8 mouse cellular contexts compared by ENCODE assay signal in genomic region chr13:69612175-69612544, GRCm38 (mm10). TPM values are rescaled to one million over a fixed set of nuclear protein-coding genes. Genes with fewer than 3 reads are reported as not detected.
A peak's percentile ranks its signal among the peaks of the same experiment; 100 is the strongest.
DNase-seq lines count a peak whose midpoint lies in the region; ATAC-seq and TF ChIP-seq lines count a peak whose summit lies in the region.

No protein-coding gene starts in this region.

- no peak overlapping the region for H3K27ac ChIP-seq in thymus, adult 2 months (ENCODE audit: control insufficient read depth, insufficient read depth, low read length)
- peak overlapping the region; percentile 38 for H3K27ac ChIP-seq in liver, embryonic 12.5 days

- peaks cover 41% of the 10 kb centered on the region for H3K4me1 ChIP-seq in erythroblast, embryonic 14.5 days (ENCODE audit: control insufficient read depth)
- H3K4me1 ChIP-seq in thymus, adult 2 months (replicated peaks; ENCODE audit: control insufficient read depth, insufficient read depth, low read length), result peaks cover 12% of the 10 kb centered on the region
- H3K4me1 ChIP-seq in liver, embryonic 12.5 days, result peaks cover 40% of the 10 kb centered on the region

- DNase-seq in thymus, adult 2 months, result no peak
- DNase-seq in thymus, postnatal 4 days, result no peak
- no peak for DNase-seq in thymus, postnatal 10 days (ENCODE audit: low spot score in 2 of 2)
- DNase-seq in layer of hippocampus, adult 9-11 months, result no peak

- peaks cover 16% of the 10 kb centered on the region for H3K27me3 ChIP-seq in erythroblast, embryonic 14.5 days (ENCODE audit: control insufficient read depth)
- no peaks in the 10 kb centered on the region for H3K27me3 ChIP-seq in thymus, adult 2 months (ENCODE audit: control insufficient read depth, insufficient read depth, low read length)
- H3K27me3 ChIP-seq in liver, embryonic 12.5 days (replicated peaks), result peaks cover 16% of the 10 kb centered on the region; the same call in 1 of the 2 replicates

- H3K9me3 ChIP-seq in erythroblast, embryonic 14.5 days (ENCODE audit: control insufficient read depth, low read length), result no peaks in the 10 kb centered on the region
- no peaks in the 10 kb centered on the region for H3K9me3 ChIP-seq in liver, embryonic 12.5 days (replicated peaks)

- TF ChIP-seq CTCF in thymus, adult 2 months (IDR thresholded peaks at IDR 0.05; ENCODE audit: borderline replicate concordance, control insufficient read depth, extremely low read depth, insufficient read depth, low read length, poor library complexity), result no peak

- H3K4me3 ChIP-seq in erythroblast, embryonic 14.5 days (replicated peaks), result peak overlapping the region; percentile 89
- peak overlapping the region; percentile 91 for H3K4me3 ChIP-seq in thymus, adult 2 months (ENCODE audit: control insufficient read depth, insufficient read depth, low read length)
- peak overlapping the region; percentile 81 for H3K4me3 ChIP-seq in liver, embryonic 12.5 days

- peak overlapping the region; percentile 93 for H3K4me2 ChIP-seq in liver, embryonic 12.5 days

- H3K36me3 ChIP-seq in erythroblast, embryonic 14.5 days (ENCODE audit: control insufficient read depth), result peaks cover 38% of the 10 kb centered on the region
- H3K36me3 ChIP-seq in thymus, adult 2 months (ENCODE audit: control insufficient read depth, insufficient read depth, low read length), result peaks cover 27% of the 10 kb centered on the region
- peaks cover 41% of the 10 kb centered on the region for H3K36me3 ChIP-seq in liver, embryonic 12.5 days

- ATAC-seq in erythroblast, adult 5-6 weeks (replicated peaks; ENCODE audit: low FRiP score, poor library complexity, severe bottlenecking), result no peak
- ATAC-seq in liver, embryonic 12.5 days, result no peak
- ATAC-seq in megakaryocyte progenitor cell, adult 5-6 weeks (replicated peaks; ENCODE audit: poor library complexity), result no peak

- TF ChIP-seq POLR2A in thymus, adult 2 months (IDR thresholded peaks at IDR 0.05; ENCODE audit: control insufficient read depth, extremely low read depth, insufficient read depth, low read length, poor library complexity), result no peak; the same call in 1 of the 2 replicates

- peak overlapping the region; percentile 84 for H3K9ac ChIP-seq in liver, embryonic 12.5 days

- under 1% methylated on average over 24 of the region's 24 CpGs for WGBS in thymus, adult 2 months
- 0% methylated on average over 24 of the region's 24 CpGs for WGBS in liver, embryonic 12.5 days (ENCODE audit: insufficient replicate concordance)

RNA-seq across cellular contexts. Expression of gene Srd5a1, which starts 0.9 kb away (rescaled TPM):
- polyA plus RNA-seq in erythroblast, embryonic 14.5 days (2012), result 0.03 TPM in 2 replicates
- total RNA-seq in erythroblast, adult 5-6 weeks (2015; ENCODE audit: low replicate concordance), result 3.8 TPM in 1 of 2 replicates, not detected in the other
- total RNA-seq in erythroblast, adult 5-6 weeks (2017; ENCODE audit: low replicate concordance), result 0.56 TPM in 1 of 2 replicates, not detected in the other
- polyA plus RNA-seq in thymus, adult 2 months (2012; rRNA removed), result 6.2 and 6.7 TPM in 2 replicates
- polyA plus RNA-seq in liver, embryonic 12.5 days (2016; fragmentation: Nextera tagmentation; extraction: Ambion mirVana), result 5.2 and 6.0 TPM in 2 replicates
- total RNA-seq in megakaryocyte progenitor cell, adult 5-6 weeks (2015), result 4.5 and 7.7 TPM in 2 replicates
- 2.4 and 4.5 TPM in 2 replicates for total RNA-seq in megakaryocyte progenitor cell, adult 5-6 weeks (2017)
